Comparison of ENCODE assay signal across 27 mouse cellular contexts in the genomic region with DNA sequence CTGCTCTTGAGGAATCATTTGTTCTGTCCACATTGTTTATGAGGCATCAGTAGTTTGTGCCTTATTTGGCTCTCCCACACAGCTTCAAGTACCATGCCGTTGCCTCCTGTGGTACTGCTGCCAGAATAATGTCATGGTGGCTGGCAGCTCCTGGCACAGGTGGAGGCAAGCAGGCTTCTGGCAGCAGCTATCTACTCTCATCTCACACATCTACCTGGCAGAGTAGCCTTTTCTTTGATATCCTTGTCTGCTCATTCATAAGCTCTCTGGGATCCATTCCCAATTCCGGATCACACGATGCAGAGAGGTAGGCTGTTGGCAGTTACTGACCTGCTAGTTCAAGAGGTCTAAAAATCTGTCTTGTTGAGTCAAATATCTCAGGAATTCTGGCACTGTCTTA.
DNase-seq lines count a peak whose midpoint lies in the region; ATAC-seq and TF ChIP-seq lines count a peak whose summit lies in the region.
"Had no signal": no experiment of that assay in that cellular context is flagged by ENCODE, and none has a peak within 500 bp of the region (broad histone marks: within the 10 kb centered on the region; RNA-seq: fewer than 3 reads in every experiment).

No protein-coding gene starts in this region.

- no peak for TF ChIP-seq EP300 in lung, postnatal 0 days (IDR thresholded peaks at IDR 0.05)

- H3K9ac ChIP-seq in heart, embryonic 11.5 days (ENCODE audit: low read depth, low read length) = no peak overlapping the region
- H3K9ac ChIP-seq in lung, postnatal 0 days (replicated peaks; ENCODE audit: low read depth) = no peak overlapping the region
- H3K9ac ChIP-seq: embryonic facial prominence, embryonic 12.5 days; forebrain, postnatal 0 days; hindbrain, embryonic 14.5 days; kidney, embryonic 15.5 days; limb, embryonic 15.5 days; liver, embryonic 14.5 days; lung, embryonic 14.5 days; midbrain, embryonic 13.5 days; neural tube, embryonic 13.5 days had no signal

- peak; percentile 81 for DNase-seq in heart, adult 11 months
- peak; percentile 3 for DNase-seq in brain, embryonic 14.5 days (ENCODE audit: low read depth)
- peak; percentile 28 for DNase-seq in cerebellum, adult 9-10 months
- no peak for DNase-seq in lung, postnatal 0 days (ENCODE audit: low spot score)
- DNase-seq in embryo, embryonic 10.5 days (ENCODE audit: low spot score) = no peak
- DNase-seq: adrenal gland, postnatal 36 days; forebrain, postnatal 0 days; gastrocnemius, postnatal 14 days; heart, adult 18-20 months; kidney, postnatal 36 days; lung, embryonic 14.5 days; lung, postnatal 36 days; right cerebral cortex, adult 18-20 months; thymus, adult 18-20 months; thymus, postnatal 4 days had no signal

- no peak overlapping the region for H3K4me3 ChIP-seq in heart, embryonic 11.5 days (ENCODE audit: low read depth, low read length)
- no peak overlapping the region for H3K4me3 ChIP-seq in lung, postnatal 0 days (ENCODE audit: low read depth, low read length)
- H3K4me3 ChIP-seq: embryonic facial prominence, embryonic 12.5 days; kidney, embryonic 15.5 days; limb, embryonic 15.5 days; megakaryocyte, embryonic 14.5 days; midbrain, embryonic 13.5 days; myocyte; neural tube, embryonic 13.5 days had no signal

- H3K4me1 ChIP-seq in heart, embryonic 11.5 days (ENCODE audit: control insufficient read depth, insufficient read depth, low read length) = no peaks in the 10 kb centered on the region
- no peaks in the 10 kb centered on the region for H3K4me1 ChIP-seq in lung, postnatal 0 days (ENCODE audit: insufficient read depth, low read depth, low read length)
- H3K4me1 ChIP-seq: embryonic facial prominence, embryonic 12.5 days; kidney, embryonic 15.5 days; limb, embryonic 15.5 days; megakaryocyte, embryonic 14.5 days; midbrain, embryonic 13.5 days; neural tube, embryonic 13.5 days had no signal

- no peaks in the 10 kb centered on the region for H3K9me3 ChIP-seq in heart, embryonic 11.5 days (replicated peaks; ENCODE audit: control insufficient read depth, low read length)
- no peaks in the 10 kb centered on the region for H3K9me3 ChIP-seq in lung, postnatal 0 days (ENCODE audit: low read length)
- H3K9me3 ChIP-seq: embryonic facial prominence, embryonic 12.5 days; kidney, embryonic 15.5 days; limb, embryonic 15.5 days; midbrain, embryonic 13.5 days; neural tube, embryonic 13.5 days had no signal

- H3K36me3 ChIP-seq in heart, embryonic 11.5 days (ENCODE audit: control insufficient read depth, insufficient read depth, low read length) = no peaks in the 10 kb centered on the region
- H3K36me3 ChIP-seq in lung, postnatal 0 days (ENCODE audit: insufficient read depth, low read length) = no peaks in the 10 kb centered on the region
- H3K36me3 ChIP-seq: embryonic facial prominence, embryonic 12.5 days; kidney, embryonic 15.5 days; limb, embryonic 15.5 days; midbrain, embryonic 13.5 days; neural tube, embryonic 13.5 days had no signal

- no peaks in the 10 kb centered on the region for H3K27me3 ChIP-seq in heart, embryonic 11.5 days (ENCODE audit: control insufficient read depth, insufficient read depth, low read length)
- no peaks in the 10 kb centered on the region for H3K27me3 ChIP-seq in lung, postnatal 0 days (replicated peaks; ENCODE audit: insufficient read depth, low read length)
- H3K27me3 ChIP-seq: embryonic facial prominence, embryonic 12.5 days; kidney, embryonic 15.5 days; limb, embryonic 15.5 days; megakaryocyte, embryonic 14.5 days; midbrain, embryonic 13.5 days; neural tube, embryonic 13.5 days had no signal

- no peak for ATAC-seq in heart, embryonic 11.5 days (replicated peaks; ENCODE audit: insufficient number of reproducible peaks, low FRiP score, low TSS enrichment)
- ATAC-seq in monocyte, adult 5-6 weeks (replicated peaks; ENCODE audit: insufficient number of reproducible peaks, low FRiP score, low TSS enrichment, poor library complexity, severe bottlenecking) = 0 out of 2 replicates have a peak, but pooled peaks have one; percentile 27
- no peak for ATAC-seq in lung, postnatal 0 days
- ATAC-seq: forebrain, postnatal 0 days; intestine, embryonic 16.5 days; midbrain, embryonic 13.5 days had no signal

- no peak for TF ChIP-seq CTCF in brain, embryonic 14.5 days (IDR thresholded peaks at IDR 0.05; ENCODE audit: borderline replicate concordance, extremely low read depth, insufficient read depth, insufficient read length)
- TF ChIP-seq CTCF in lung, postnatal 0 days (IDR thresholded peaks at IDR 0.05) = no peak

- TF ChIP-seq POLR2A in brain, embryonic 14.5 days (IDR thresholded peaks at IDR 0.05; ENCODE audit: borderline replicate concordance, extremely low read depth, insufficient read depth, insufficient read length, poor library complexity, severe bottlenecking) = no peak

- H3K27ac ChIP-seq in heart, embryonic 11.5 days (ENCODE audit: low read depth, low read length) = no peak overlapping the region
- no peak overlapping the region for H3K27ac ChIP-seq in lung, postnatal 0 days (ENCODE audit: low read length)
- H3K27ac ChIP-seq: embryonic facial prominence, embryonic 12.5 days; hindbrain, embryonic 14.5 days; kidney, embryonic 15.5 days; limb, embryonic 15.5 days; liver, embryonic 14.5 days; midbrain, embryonic 13.5 days; neural tube, embryonic 13.5 days had no signal

- no peak overlapping the region for H3K4me2 ChIP-seq in heart, embryonic 11.5 days
- no peak overlapping the region for H3K4me2 ChIP-seq in lung, postnatal 0 days (replicated peaks; ENCODE audit: low read depth, low read length)
- H3K4me2 ChIP-seq: embryonic facial prominence, embryonic 12.5 days; hindbrain, embryonic 14.5 days; kidney, embryonic 15.5 days; limb, embryonic 15.5 days; lung, embryonic 14.5 days; midbrain, embryonic 13.5 days; neural tube, embryonic 13.5 days had no signal

- 81% methylated on average over 3 of the region's 3 CpGs for WGBS in heart, embryonic 11.5 days (ENCODE audit: insufficient replicate concordance)
- 80% methylated on average over 3 of the region's 3 CpGs for WGBS in lung, postnatal 0 days

Comparison
In these comparisons a context has a peak if more than half of its experiments do, and no peak if none do; other contexts are left out.
1. DNase-seq: peak in heart, adult 11 months (single experiment), brain, embryonic 14.5 days (single experiment) and cerebellum, adult 9-10 months (single experiment); none in lung, postnatal 0 days (single experiment) and embryo, embryonic 10.5 days (single experiment).